Mouse (Mus musculus) olfactory bulb, adult 2 months (tissue): Measurements from ENCODE around the gene Nop53. TPM values are rescaled to one million over a fixed set of nuclear protein-coding genes. Genes with fewer than 3 reads are reported as not detected.

Source experiments
- H3K27ac ChIP-seq: fragments of 200-500 bp; 2 replicates; pipeline ENCODE4 v1.5.1; 2012; ENCODE audit warnings: low read depth, low read length; ENCODE audit not compliant: insufficient read depth
- H3K4me1 ChIP-seq: fragments of 200-500 bp; 2 replicates; pipeline ENCODE4 v1.6.1; 2012; ENCODE audit warnings: low read length; ENCODE audit not compliant: control insufficient read depth, insufficient read depth
- H3K4me3 ChIP-seq: fragments of 200-500 bp; 2 replicates; pipeline ENCODE4 v1.5.1; 2012; ENCODE audit warnings: mild to moderate bottlenecking, low read depth, low read length, moderate library complexity; ENCODE audit not compliant: insufficient read depth
- CTCF ChIP-seq: fragments of 200-500 bp; IDR thresholded peaks from 2 replicates; pipeline ENCODE4 v1.5.1; 2012; ENCODE audit warnings: low read depth, mild to moderate bottlenecking, low read length, moderate library complexity; ENCODE audit not compliant: insufficient read depth
- POLR2A ChIP-seq: fragments of 200-500 bp; IDR thresholded peaks from 2 replicates; pipeline ENCODE4 v1.6.1; 2012; ENCODE audit warnings: mild to moderate bottlenecking, low read depth, low read length, moderate library complexity; ENCODE audit not compliant: insufficient read depth
- whole genome bisulfite sequencing: fragments of 180-500 bp; shearing (Covaris S2); methylation state at CpG from one replicate; pipeline ENCODE4 v1.1.7; 2018; 5-methylcytosine and 5-hydroxymethylcytosine counted together
- polyA plus RNA-seq: library from polyadenylated mRNA; stranded (reverse); fragments of >200 nt; gene quantifications from 2 replicates; pipeline ENCODE4 v1.2.4, GENCODE M21; 2012; ENCODE audit warnings: low replicate concordance; ENCODE audit not compliant: missing spikeins, insufficient read depth, insufficient read length

Nop53 gene
- polyA plus RNA-seq, 1 experiment: not detected

DNA sequence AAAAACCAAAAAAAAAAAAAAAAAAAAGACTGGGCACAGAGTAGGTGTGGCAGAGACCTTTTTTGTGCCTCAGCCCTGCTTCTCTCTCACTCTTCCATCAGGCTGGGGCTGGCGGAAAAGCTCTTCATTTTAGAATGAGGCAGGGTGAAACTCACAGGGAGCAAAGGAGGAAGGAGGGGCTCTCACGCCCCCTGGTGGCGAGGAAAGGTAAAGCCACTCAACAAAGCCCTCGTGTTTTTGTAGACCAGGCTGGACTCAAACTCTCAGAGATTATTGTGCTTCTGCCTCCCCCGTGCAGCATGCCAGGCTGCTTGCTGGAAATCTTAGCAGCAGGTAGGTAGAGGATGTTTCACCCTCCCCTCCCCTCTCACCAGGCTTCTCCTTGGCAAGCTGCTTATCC, 28.8 kb upstream of the Nop53 start:
- Histone ChIP-seq H3K4me1 (no peaks in the 10 kb centered on the region), H3K27ac (no peak overlapping the region), H3K4me3 (no peak overlapping the region)
- 31% methylated on average over 5 of the region's 5 CpGs for WGBS
- TF ChIP-seq CTCF (peak; percentile 73), POLR2A (no peak)

DNA sequence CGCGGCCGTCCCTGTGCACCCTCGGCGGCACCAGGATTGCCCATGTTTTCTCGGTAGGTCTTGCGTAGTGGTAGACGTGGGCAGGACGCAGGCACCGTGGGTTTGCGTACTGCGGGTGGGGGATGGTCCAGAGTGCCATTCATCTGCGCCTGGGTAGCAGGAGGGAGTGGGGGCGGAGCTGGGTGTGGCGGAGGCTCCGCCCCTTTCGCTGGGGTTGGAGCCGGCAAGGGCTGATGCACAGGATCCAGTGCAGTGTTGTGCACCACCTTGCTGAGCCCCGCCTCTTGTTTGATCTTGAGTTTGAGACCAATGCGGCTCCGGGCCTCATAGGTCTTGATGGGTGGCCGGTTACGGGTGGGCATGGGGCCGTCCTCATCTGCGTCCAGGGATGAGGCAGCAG, 26.4 kb upstream of the Nop53 start:
- no peak overlapping the region for H3K27ac ChIP-seq
- TF ChIP-seq CTCF (no peak), POLR2A (no peak)
- H3K4me3 ChIP-seq: no peak overlapping the region
- H3K4me1 ChIP-seq: peaks cover 1% of the 10 kb centered on the region; the same call in 1 of the 2 replicates
- WGBS: 58% methylated on average over 25 of the region's 25 CpGs

DNA sequence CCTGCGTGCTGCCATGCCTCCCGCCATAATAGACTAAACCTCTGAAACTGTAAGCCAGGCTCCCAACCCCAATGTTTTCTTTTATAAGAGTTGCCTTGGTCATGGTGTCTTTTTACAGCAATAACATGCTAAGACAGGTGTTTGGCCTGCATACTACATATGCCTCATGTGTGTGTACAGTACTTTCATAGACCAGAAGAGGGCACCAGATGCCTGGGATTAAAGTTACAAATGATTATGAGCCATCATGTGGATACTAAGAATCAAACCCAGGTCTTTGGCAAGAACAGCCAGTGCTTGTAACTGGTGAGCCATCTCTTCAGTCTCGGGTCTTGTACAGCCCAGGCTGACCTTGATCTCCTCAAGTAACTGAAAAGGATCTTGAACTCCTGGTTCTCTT, 23.8 kb upstream of the Nop53 start:
- H3K4me3 ChIP-seq: no peak overlapping the region
- 79% methylated on average over 3 of the region's 3 CpGs for WGBS

DNA sequence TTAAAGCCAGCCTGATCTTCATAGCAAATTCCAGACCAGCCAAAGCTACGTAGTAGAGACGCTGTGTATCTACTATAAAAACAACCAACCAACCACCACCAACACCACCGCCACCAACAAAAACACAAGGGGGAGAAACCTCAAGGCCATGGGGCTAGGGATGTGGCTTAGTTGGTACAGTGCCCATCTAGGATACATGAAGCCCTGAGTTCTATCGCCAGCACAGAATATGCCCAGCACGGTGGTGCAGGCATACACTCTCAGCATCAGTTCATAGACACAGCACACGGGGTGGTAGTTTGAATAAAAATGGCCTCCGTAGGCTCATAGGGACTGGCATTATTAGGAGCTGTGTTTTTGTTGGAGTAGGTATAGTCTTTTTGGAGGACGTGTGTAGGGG, 22.4 kb upstream of the Nop53 start:
- TF ChIP-seq CTCF: no peak
- TF ChIP-seq POLR2A: no peak
- no peak overlapping the region for H3K27ac ChIP-seq
- H3K4me1 ChIP-seq: peaks cover 5% of the 10 kb centered on the region; the same call in 1 of the 2 replicates
- WGBS: 88% methylated on average over 8 of the region's 8 CpGs
- H3K4me3 ChIP-seq: no peak overlapping the region

More for the DNA sequence above, 23.8 kb upstream of the Nop53 start:
- Histone ChIP-seq H3K4me1 (peaks cover 4% of the 10 kb centered on the region; the same call in 1 of the 2 replicates), H3K27ac (no peak overlapping the region)
- TF ChIP-seq POLR2A: no peak
- TF ChIP-seq CTCF: no peak

DNA sequence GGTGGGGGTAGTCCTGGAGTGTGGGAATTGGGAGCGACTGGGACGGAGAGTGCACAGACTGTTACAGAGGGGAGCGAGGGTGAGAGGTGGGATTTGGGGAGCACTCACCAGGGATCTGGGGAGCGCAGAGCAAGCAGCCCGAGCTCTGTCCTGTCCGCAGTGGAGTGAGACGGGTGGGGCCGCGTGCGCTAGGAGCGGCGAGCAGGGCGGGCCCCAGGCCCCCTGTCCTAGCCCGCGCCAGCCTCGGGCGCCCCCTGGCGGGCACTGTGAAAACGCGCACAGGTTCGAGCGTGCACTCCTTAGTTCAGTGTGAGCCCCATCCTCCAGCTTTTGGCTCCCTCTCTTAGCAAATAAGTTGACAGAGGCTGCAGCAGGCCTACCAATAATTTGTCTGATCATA, 21.4 kb upstream of the Nop53 start, which contains the start of gene Ehd2:
Gene Ehd2 (minus strand): TSS at position 256 of the 400 bp plus-strand sequence.
- Histone ChIP-seq H3K4me3 (peak within 1 kb of the TSS; percentile 50), H3K27ac (no peak within 1 kb of the TSS), H3K4me1 (peaks cover 15% of the 10 kb centered on the region)
- TF ChIP-seq CTCF: peak; percentile 95
- TF ChIP-seq POLR2A: no peak
- under 1% methylated on average over 22 of the region's 22 CpGs for WGBS

DNA sequence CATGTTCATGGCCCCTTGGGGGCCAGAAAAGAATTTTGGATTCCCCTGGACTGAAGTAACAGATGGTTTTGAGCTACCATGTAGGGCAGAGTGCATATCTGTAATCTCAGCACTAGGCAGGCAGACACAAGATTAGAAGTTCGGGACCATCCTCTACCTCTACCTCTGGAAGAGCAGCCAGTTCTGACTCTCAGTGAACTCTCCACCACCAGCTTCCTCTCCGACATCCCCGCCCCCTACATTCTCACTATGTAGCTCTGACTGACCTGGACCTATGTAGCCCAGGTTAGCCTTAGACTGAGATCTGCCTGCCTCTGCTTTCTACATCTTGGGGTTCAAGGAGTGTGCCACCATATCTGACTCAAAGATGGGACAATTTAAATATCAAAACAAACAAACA, 20.6 kb upstream of the Nop53 start:
- 87% methylated on average over 3 of the region's 3 CpGs for WGBS
- Histone ChIP-seq H3K27ac (no peak overlapping the region), H3K4me3 (no peak overlapping the region), H3K4me1 (peaks cover 21% of the 10 kb centered on the region)
- TF ChIP-seq CTCF (no peak), POLR2A (no peak)

DNA sequence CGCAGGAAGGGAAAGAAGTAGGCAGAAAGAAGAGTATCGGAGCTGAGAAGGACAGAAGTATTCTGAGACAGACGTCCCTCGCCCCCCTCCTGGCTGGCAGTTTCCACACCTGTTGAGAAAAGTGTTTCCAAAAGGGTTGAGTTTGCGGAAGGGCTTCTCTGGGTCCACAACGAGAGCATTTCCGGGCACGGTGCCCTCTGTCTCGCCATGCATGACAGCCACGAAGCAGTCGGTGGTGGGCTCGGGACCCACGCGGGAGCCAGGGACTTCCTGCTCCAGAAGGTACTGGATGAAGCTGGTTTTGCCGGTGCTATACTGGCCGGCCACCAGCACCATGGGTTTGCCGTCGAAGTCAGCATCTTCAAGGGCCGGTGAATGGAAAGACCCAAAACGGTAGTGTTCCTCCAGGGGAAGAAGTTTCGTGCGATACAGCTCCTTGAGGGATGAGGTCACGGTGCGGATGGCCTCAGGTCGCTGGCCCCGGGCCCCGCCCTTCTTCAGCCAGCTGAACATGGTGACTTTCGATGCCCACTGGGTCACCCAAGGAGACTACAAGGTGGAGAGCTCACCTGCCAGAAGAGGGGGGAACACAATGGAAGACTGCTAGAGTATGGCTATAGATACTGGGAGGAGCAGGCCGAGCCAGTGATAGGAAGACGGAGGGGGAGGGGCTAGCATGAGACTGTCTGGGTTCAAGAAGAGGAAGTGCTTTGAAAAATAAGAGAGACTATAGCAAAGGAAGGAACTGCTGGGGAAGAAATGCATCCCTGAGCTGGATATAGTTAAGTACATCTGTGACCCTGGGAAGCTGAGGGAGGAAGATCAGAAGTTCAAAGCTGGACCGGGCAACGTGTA, 18.2 kb upstream of the Nop53 start:
- TF ChIP-seq POLR2A (no peak), CTCF (no peak)
- 82% methylated on average over 32 of the region's 32 CpGs for WGBS
- Histone ChIP-seq H3K27ac (no peak overlapping the region), H3K4me3 (no peak overlapping the region), H3K4me1 (peaks cover 27% of the 10 kb centered on the region)

DNA sequence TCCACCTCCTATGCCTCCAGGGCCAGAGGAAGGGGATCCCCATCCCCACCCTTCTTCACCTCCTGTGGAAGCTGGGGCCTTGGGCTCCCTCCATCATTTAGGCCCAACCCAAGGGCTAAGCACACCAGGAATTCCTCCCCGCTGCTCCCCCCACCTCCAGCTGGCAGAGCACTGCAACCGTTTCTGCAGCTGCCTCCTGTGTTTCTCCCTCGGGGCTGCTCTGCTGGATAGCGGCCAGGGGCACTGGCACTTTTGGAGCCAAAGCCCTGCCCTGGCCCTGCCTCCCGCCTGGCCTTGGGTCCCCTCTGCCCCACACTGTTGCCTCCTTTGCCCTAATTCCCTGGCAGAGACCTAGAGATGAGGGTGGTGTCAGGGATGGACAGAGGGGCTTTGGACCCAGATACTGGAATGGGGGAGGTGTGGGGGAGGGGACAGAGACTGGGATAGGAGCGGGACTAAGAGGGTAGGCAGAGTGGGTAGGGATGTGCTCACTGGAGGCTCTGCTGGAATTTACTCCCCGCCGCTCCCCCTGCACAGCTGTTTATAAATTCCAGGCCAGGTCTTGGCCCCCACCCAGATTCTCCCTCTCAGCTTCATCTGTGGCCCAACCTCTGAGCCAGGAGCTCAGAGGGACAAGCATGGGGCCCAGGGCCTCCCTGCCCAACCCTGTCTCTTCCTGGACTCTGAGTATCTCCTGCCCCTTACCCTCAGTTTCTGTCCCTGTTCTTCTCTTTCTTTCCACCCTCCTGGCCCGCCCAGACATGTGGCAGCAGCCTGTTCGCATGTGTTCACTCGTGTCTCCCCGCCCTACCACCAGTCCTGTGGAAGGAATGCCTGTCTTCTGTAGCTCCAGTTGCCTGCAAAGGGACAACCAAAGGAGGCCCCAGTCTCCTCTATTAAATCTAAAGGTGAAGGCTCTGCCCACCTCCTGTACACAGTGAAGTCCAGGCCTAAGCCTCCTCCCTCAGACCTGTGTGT, 16.7 kb upstream of the Nop53 start:
- H3K4me3 ChIP-seq: no peak overlapping the region
- no peak overlapping the region for H3K27ac ChIP-seq
- no peak for TF ChIP-seq POLR2A
- no peak for TF ChIP-seq CTCF
- peaks cover 27% of the 10 kb centered on the region for H3K4me1 ChIP-seq
- WGBS: 20% methylated on average over 12 of the region's 12 CpGs
